Mouse (Mus musculus) midbrain, embryonic 16.5 days (tissue): Measurements from ENCODE around the gene Ccnd3. TPM values are rescaled to one million over a fixed set of nuclear protein-coding genes. Genes with fewer than 3 reads are reported as not detected.

Experiments used
- ATAC-seq: fragments of 200-750 bp; cut with Nextera tagmentation; 2 replicates; pipeline ENCODE4 v1.8.0; 2017; ENCODE audit warnings: moderate TSS enrichment
- H3K27ac ChIP-seq: fragments of 300-500 bp; sonication (generic); 2 replicates; pipeline ENCODE4 v1.5.1; 2014; ENCODE audit warnings: mild to moderate bottlenecking, low read length, mixed read lengths
- H3K27me3 ChIP-seq: fragments of 300-500 bp; sonication (generic); 2 replicates; pipeline ENCODE4 v1.6.1; 2014; ENCODE audit warnings: low read depth, low read length, mixed read lengths; ENCODE audit not compliant: control insufficient read depth, insufficient read depth
- H3K36me3 ChIP-seq: fragments of 300-500 bp; sonication (generic); 2 replicates; pipeline ENCODE4 v1.6.1; 2014; ENCODE audit warnings: mild to moderate bottlenecking, low read length, moderate library complexity, mixed read lengths; ENCODE audit not compliant: control insufficient read depth, insufficient read depth
- H3K4me1 ChIP-seq: fragments of 300-500 bp; sonication (generic); 2 replicates; pipeline ENCODE4 v1.6.1; 2014; ENCODE audit warnings: mild to moderate bottlenecking, low read length, mixed read lengths; ENCODE audit not compliant: control insufficient read depth, insufficient read depth
- H3K4me2 ChIP-seq: fragments of 300-500 bp; sonication (generic); 2 replicates; pipeline ENCODE4 v1.6.1; 2014; ENCODE audit warnings: mild to moderate bottlenecking, low read length, mixed read lengths
- H3K4me3 ChIP-seq: fragments of 300-500 bp; sonication (generic); 2 replicates; pipeline ENCODE4 v1.5.1; 2014; ENCODE audit warnings: low read depth, mild to moderate bottlenecking, low read length, moderate library complexity, mixed read lengths
- H3K9ac ChIP-seq: fragments of 300-500 bp; sonication (generic); 2 replicates; pipeline ENCODE4 v1.6.1; 2014; ENCODE audit warnings: low read depth, low read length, mixed read lengths
- H3K9me3 ChIP-seq: fragments of 300-500 bp; sonication (generic); replicated peaks from 2 replicates; pipeline ENCODE4 v1.6.1; 2014; ENCODE audit warnings: mild to moderate bottlenecking, low read length, mixed read lengths; ENCODE audit not compliant: control insufficient read depth, poor library complexity, severe bottlenecking
- WGBS: fragments of 180-500 bp; shearing (Covaris S2); extraction: QIAGEN DNeasy Blood & Tissue Kit; methylation state at CpG from one replicate; pipeline ENCODE4 v1.1.7; 2014; 5-methylcytosine and 5-hydroxymethylcytosine counted together
- polyA plus RNA-seq: library from polyadenylated mRNA; unstranded; fragments of >200 nt; fragmentation: Nextera tagmentation; extraction: Ambion mirVana; gene quantifications from 2 replicates; pipeline ENCODE4 v1.2.1, GENCODE M21; 2015

Gene Ccnd3
- polyA plus RNA-seq, 1 experiment from 2014 or later = 58.4 TPM

GRCm38 (mm10) chr17:47506042-47506441 is 1.2 kb downstream of the Ccnd3 start:
- Histone ChIP-seq H3K9ac (no peak overlapping the region), H3K4me2 (no peak overlapping the region), H3K36me3 (no peaks in the 10 kb centered on the region), H3K4me1 (peaks cover 8% of the 10 kb centered on the region), H3K4me3 (no peak overlapping the region), H3K27ac (no peak overlapping the region), H3K9me3 (no peaks in the 10 kb centered on the region), H3K27me3 (no peaks in the 10 kb centered on the region)
- 96% methylated on average over 1 of the region's 1 CpGs for WGBS
- no peak for ATAC-seq

- Histone ChIP-seq H3K27ac (no peak overlapping the region), H3K4me3 (no peak overlapping the region), H3K4me1 (peaks cover 3% of the 10 kb centered on the region), H3K4me2 (no peak overlapping the region), H3K9me3 (no peaks in the 10 kb centered on the region), H3K27me3 (no peaks in the 10 kb centered on the region), H3K9ac (no peak overlapping the region), H3K36me3 (no peaks in the 10 kb centered on the region)
- WGBS = 85% methylated on average over 4 of the region's 4 CpGs
- no peak for ATAC-seq
Measured at GRCm38 (mm10) chr17:47506697-47507096, 1.8 kb downstream of the Ccnd3 start.

- no peak for ATAC-seq
- H3K9me3 ChIP-seq = no peaks in the 10 kb centered on the region
- H3K4me1 ChIP-seq = peaks cover 3% of the 10 kb centered on the region
- H3K4me3 ChIP-seq = no peak overlapping the region
- H3K4me2 ChIP-seq = no peak overlapping the region
- no peaks in the 10 kb centered on the region for H3K36me3 ChIP-seq
- no peak overlapping the region for H3K9ac ChIP-seq
- WGBS = 83% methylated on average over 2 of the region's 2 CpGs
- no peak overlapping the region for H3K27ac ChIP-seq
- H3K27me3 ChIP-seq = no peaks in the 10 kb centered on the region
Measured at GRCm38 (mm10) chr17:47507523-47507922, 2.7 kb downstream of the Ccnd3 start.

GRCm38 (mm10) chr17:47508012-47508608 is 3.3 kb downstream of the Ccnd3 start:
- Histone ChIP-seq H3K27me3 (no peaks in the 10 kb centered on the region), H3K4me2 (no peak overlapping the region), H3K9me3 (no peaks in the 10 kb centered on the region), H3K36me3 (no peaks in the 10 kb centered on the region), H3K27ac (no peak overlapping the region), H3K4me1 (peaks cover 3% of the 10 kb centered on the region), H3K9ac (no peak overlapping the region), H3K4me3 (no peak overlapping the region)
- 56% methylated on average over 12 of the region's 12 CpGs for WGBS
- no peak for ATAC-seq

- WGBS = 63% methylated on average over 9 of the region's 9 CpGs
- Histone ChIP-seq H3K9me3 (no peaks in the 10 kb centered on the region), H3K4me2 (no peak overlapping the region), H3K27ac (no peak overlapping the region), H3K9ac (no peak overlapping the region), H3K36me3 (no peaks in the 10 kb centered on the region), H3K4me3 (no peak overlapping the region), H3K4me1 (peaks cover 3% of the 10 kb centered on the region), H3K27me3 (no peaks in the 10 kb centered on the region)
- ATAC-seq = no peak
Measured at GRCm38 (mm10) chr17:47509031-47509705, 4.3 kb downstream of the Ccnd3 start.

GRCm38 (mm10) chr17:47511111-47512020 is 6.5 kb downstream of the Ccnd3 start:
- Histone ChIP-seq H3K4me3 (no peak overlapping the region), H3K4me1 (no peaks in the 10 kb centered on the region; the same call in 1 of the 2 replicates), H3K27ac (no peak overlapping the region), H3K9ac (no peak overlapping the region), H3K9me3 (no peaks in the 10 kb centered on the region), H3K4me2 (peak overlapping the region; percentile 30), H3K27me3 (no peaks in the 10 kb centered on the region), H3K36me3 (no peaks in the 10 kb centered on the region)
- 15% methylated on average over 25 of the region's 25 CpGs for WGBS
- peak; percentile 79 for ATAC-seq

GRCm38 (mm10) chr17:47512956-47513775 is 8.3 kb downstream of the Ccnd3 start:
- Histone ChIP-seq H3K4me3 (no peak overlapping the region), H3K27me3 (no peaks in the 10 kb centered on the region), H3K36me3 (no peaks in the 10 kb centered on the region), H3K27ac (no peak overlapping the region), H3K9ac (no peak overlapping the region), H3K4me1 (no peaks in the 10 kb centered on the region; the same call in 1 of the 2 replicates), H3K9me3 (no peaks in the 10 kb centered on the region), H3K4me2 (no peak overlapping the region)
- 76% methylated on average over 10 of the region's 10 CpGs for WGBS
- ATAC-seq = no peak

GRCm38 (mm10) chr17:47515180-47515844 is 10.5 kb downstream of the Ccnd3 start:
- 93% methylated on average over 7 of the region's 7 CpGs for WGBS
- no peak for ATAC-seq
- H3K36me3 ChIP-seq = no peaks in the 10 kb centered on the region

More at GRCm38 (mm10) chr17:47515180-47515844, 10.5 kb downstream of the Ccnd3 start:
- H3K9me3 ChIP-seq = no peaks in the 10 kb centered on the region
- no peak overlapping the region for H3K9ac ChIP-seq
- H3K4me1 ChIP-seq = no peaks in the 10 kb centered on the region
- H3K4me2 ChIP-seq = no peak overlapping the region
- no peaks in the 10 kb centered on the region for H3K27me3 ChIP-seq
- H3K27ac ChIP-seq = no peak overlapping the region
- H3K4me3 ChIP-seq = no peak overlapping the region
